ENCODE assay signal across 27 mouse cellular contexts in the genomic region with DNA sequence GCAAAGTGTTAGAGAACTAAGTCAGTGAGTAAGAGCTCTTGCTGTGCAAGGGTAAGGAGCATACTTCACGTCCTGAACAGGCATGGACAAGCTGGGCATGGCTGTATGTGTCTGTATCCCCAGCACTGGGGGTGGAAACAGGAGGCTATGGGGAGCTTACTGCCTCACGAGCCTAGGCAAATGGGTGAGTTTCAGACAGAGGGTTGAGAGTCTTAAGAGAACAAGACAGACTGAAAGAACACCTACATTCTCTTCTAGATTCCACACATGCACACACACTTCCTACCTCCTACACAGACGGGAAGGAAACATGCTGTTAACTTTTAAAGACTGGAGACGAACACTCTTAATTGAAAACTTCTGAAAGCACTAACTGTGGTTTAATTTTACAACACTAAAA.
"Had no signal": no experiment of that assay in that cellular context is flagged by ENCODE, and none has a peak within 500 bp of the region (broad histone marks: within the 10 kb centered on the region; RNA-seq: fewer than 3 reads in every experiment).

No protein-coding gene starts in this region.

- H3K27me3 ChIP-seq: heart, embryonic 13.5 days; heart, embryonic 15.5 days; hindbrain, embryonic 13.5 days; hindbrain, embryonic 15.5 days; limb, embryonic 12.5 days; liver, embryonic 13.5 days; liver, embryonic 15.5 days had no signal

- H3K4me2 ChIP-seq: heart, embryonic 11.5 days; heart, embryonic 13.5 days; heart, embryonic 15.5 days; hindbrain, embryonic 13.5 days; hindbrain, embryonic 15.5 days; limb, embryonic 12.5 days; liver, embryonic 11.5 days; liver, embryonic 13.5 days; liver, embryonic 15.5 days had no signal

- H3K4me3 ChIP-seq: heart, adult 2 months; heart, embryonic 13.5 days; heart, embryonic 15.5 days; hindbrain, embryonic 13.5 days; hindbrain, embryonic 15.5 days; left cerebral cortex, adult 2 months; limb, embryonic 10.5 days; limb, embryonic 12.5 days; liver, embryonic 13.5 days; liver, embryonic 15.5 days had no signal

- DNase-seq: gastrocnemius, postnatal 14 days; gastrocnemius, postnatal 36 days; heart, adult 11 months; heart, adult 2 months; heart, postnatal 14 days; heart, postnatal 36 days; kidney, adult 11 months; kidney, adult 2 months; kidney, adult 9 months; kidney, postnatal 10 days; kidney, postnatal 25 days; kidney, postnatal 4 days; liver; liver, embryonic 13.5 days had no signal

- H3K9ac ChIP-seq: heart, embryonic 13.5 days; heart, embryonic 15.5 days; hindbrain, embryonic 13.5 days; hindbrain, embryonic 15.5 days; limb, embryonic 12.5 days; liver, embryonic 13.5 days; liver, embryonic 15.5 days had no signal

- H3K27ac ChIP-seq: heart, adult 2 months; heart, embryonic 13.5 days; heart, embryonic 15.5 days; hindbrain, embryonic 13.5 days; hindbrain, embryonic 15.5 days; hindbrain, postnatal 0 days; left cerebral cortex, adult 2 months; limb, embryonic 10.5 days; limb, embryonic 12.5 days; liver, embryonic 13.5 days; liver, embryonic 15.5 days had no signal

- H3K4me1 ChIP-seq: heart, embryonic 13.5 days; heart, embryonic 15.5 days; hindbrain, embryonic 13.5 days; hindbrain, embryonic 15.5 days; limb, embryonic 10.5 days; limb, embryonic 12.5 days; liver, embryonic 13.5 days; liver, embryonic 15.5 days had no signal

- H3K9me3 ChIP-seq: heart, embryonic 13.5 days; heart, embryonic 15.5 days; hindbrain, embryonic 13.5 days; hindbrain, embryonic 15.5 days; limb, embryonic 10.5 days; limb, embryonic 12.5 days; liver, embryonic 13.5 days; liver, embryonic 15.5 days had no signal

- ATAC-seq: forebrain, embryonic 16.5 days; hindbrain, postnatal 0 days; intestine, embryonic 16.5 days had no signal
